Mouse (Mus musculus) liver, adult 2 months (tissue): ENCODE measurements around the gene Ndufc1.

ENCODE experiments used
- CTCF ChIP-seq: fragments of 200-500 bp; IDR thresholded peaks from 2 replicates; pipeline ENCODE4 v1.5.1; 2011; ENCODE audit warnings: low read depth, low read length, control low read depth
- POLR2A ChIP-seq: fragments of 200-500 bp; IDR thresholded peaks from 2 replicates; pipeline ENCODE4 v1.6.1; 2011; ENCODE audit warnings: low read length, control low read depth; ENCODE audit not compliant: insufficient read depth; ENCODE audit errors: extremely low read depth

DNA sequence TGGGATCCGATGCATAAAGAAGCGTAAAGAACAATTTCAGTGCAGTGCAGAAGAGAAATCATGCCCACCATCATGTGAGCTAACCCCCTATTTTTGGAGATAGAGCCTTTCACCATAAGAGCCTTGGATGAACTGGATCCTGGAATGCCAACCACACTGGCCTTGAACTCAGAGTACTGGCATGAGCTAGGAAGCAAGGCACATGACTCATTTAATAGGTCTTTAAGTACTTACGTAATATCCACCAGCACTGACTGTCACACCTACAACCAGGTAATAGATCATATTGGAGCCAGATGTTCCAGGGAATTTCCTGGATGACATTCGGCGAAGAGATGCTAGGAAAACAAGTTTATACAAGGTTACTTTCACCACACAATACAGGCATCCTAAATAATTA lies 17.2 kb downstream of the Ndufc1 start:
- no peak for TF ChIP-seq CTCF
- no peak for TF ChIP-seq POLR2A
